Mouse (Mus musculus) right cerebral cortex, adult 2 months (tissue): ENCODE results near the gene Tmem174.

Experiments
- DNase-seq, 2 experiments: peaks; one replicate each; pipeline ENCODE4 v3.0.0; 2021 to 2022; ENCODE audit warnings: low spot score in 2 of 2

Gene Tmem174

DNA sequence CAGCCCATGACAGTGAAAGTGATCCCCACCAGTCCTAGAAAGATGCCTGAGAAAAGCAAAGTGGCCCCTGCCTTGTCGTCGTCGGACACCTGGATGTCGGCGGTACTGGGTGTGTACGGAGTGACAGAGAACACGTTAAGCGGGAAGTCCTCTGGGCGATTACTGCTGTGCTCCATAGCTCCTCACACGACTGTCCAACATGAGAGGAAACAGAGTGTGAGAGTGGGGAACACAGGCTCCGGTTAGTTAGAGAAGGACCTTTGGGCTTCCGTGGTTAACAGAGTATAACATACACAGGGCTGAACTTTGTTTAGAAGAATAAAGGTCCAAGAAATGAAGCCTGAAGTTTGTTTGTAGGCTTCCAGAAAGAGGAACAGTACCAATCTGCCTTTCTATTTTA is at the start of gene Tmem174:
TSS of gene Tmem174 (minus strand) at position 266 of the 400 bp plus-strand sequence.
- no peak for DNase-seq

DNA sequence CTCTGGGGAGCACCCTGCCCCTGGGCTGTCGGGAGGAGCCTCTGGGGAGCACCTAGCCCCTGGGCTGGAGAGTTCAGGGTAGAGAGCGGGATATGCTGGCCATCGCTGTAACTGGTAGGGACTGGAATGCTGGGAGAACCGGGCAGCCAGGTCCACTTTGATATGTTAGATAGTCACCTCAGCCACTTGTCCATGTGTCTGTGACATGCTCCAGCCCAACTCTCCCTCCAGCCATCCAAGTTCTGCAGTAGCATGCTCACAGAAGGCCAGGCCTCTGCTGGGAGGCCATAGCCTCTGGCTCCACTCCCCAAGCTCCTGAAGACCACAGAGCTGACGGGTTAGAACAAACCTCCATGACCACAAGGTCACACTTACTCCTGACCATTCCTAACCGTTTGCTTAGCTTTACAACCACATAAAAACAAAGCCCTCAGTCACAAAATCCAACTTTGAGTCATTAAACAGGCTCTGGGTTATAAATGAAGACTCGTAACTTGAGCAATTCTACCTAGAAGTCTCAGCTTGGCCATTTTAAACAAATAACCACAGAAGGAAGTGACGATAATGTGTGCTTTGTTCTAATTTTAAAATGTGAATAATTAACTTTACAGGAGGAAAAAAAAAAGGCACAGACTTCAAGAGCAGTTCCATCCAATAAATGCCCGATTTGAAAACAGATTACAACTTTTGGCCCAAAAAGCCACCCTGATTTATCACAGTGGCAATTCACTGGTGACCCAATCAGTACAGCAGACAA is 47.1 kb upstream of the Tmem174 start:
- DNase-seq: no peak

DNA sequence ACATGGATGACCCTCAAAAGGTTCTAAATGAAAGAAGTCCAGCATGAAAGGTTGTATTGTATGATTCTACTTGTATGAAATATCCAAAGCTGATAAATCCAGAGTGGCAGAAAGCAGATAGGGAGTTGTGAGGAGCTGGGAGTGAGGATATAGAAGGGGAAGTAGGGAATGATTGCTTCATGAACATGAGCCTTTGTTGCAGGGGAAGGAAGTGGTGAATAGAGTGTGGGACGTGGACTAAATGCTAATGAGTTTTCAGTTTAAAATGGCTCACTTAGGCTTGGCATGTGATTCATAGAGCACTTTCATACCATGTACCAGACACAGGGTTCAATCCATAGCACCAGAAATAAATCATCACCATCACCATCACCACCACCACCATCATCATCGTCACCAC is 46.2 kb upstream of the Tmem174 start:
- DNase-seq: no peak

DNA sequence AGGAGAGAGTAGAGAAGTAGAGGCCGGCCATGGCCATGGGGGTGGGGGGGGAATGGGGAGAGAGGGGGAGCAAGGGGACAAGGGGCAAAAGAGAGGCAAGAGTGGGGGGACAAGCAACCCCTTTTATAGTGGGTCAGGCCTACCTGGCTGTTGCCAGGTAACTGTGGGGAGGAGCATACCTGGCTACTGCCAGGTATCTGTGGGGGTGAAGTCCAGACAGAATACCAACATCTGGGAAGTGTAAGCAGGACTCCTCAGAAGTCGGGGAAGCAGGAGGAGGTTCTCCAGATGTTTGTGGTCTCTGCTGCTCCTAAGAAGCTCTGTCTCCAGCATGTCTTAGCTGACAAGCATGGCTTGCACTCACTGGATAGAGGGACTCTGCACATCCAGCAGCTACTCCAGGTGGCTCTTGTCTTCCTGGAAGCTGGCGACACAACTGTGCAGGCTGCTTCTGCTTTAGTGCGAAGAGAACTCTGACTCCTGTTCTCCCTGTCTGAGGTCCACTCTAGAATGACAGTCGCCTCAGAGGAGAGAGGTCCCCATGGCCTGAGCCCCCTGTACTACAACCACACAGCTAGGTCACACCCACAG is 43.4 kb upstream of the Tmem174 start:
- no peak for DNase-seq

DNA sequence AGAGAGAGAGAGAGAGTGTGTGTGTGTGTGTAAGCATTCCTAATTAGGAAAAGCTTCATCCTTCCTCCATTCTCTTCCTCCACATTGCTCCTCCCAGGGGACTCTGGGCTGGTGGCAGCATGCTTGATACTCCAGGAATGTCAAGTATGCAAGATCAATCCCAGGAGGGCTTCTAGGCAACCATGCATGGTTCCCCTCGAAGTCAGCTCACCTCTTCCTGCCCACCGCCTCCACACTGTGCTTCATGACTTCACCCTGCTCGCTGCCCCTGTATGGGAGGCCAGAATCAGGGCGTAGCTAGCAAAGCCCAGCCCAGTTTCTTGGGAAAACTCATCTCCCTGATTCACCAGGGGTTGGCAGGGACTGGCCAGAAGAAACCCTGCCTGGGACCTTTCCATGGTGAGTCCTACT is 42.4 kb upstream of the Tmem174 start:
- DNase-seq: no peak

DNA sequence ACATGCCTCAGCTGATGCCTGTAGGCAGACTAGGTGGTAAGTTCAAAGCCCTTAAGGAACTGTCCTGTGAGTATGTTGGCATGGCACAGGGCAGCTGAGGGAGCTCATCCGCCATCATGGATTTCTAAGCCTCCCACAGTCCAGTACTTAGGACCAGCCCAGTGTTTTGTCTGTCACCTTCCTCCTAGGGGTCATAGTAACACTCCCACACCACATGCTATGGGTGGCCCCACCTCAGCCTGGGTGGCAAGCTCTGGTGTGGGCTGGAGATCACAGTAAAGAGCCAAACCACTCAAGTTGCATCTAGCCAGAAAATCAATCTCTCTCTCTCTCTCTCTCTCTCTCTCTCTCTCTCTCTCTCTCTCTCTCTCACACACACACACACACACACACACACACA is 42.0 kb upstream of the Tmem174 start:
- DNase-seq: no peak

DNA sequence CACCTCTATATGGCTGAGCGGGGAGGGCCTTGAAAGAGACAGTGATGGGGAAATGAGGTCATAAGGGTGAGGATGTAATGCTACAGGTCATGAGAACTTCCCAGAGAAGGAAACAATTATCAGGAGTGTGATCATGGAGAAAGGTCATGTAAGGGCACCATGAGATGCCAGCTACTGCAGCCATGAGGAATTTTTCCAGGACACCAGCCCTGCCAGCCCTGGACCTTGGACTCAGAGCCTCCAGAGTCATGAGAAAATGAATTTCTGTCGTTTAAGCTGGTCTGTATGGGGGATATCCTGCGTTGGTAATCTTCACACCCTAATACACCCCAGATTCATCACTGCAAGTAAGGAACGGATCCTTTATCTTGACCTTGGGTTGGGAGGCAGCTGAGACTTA is 36.7 kb upstream of the Tmem174 start:
- no peak for DNase-seq

DNA sequence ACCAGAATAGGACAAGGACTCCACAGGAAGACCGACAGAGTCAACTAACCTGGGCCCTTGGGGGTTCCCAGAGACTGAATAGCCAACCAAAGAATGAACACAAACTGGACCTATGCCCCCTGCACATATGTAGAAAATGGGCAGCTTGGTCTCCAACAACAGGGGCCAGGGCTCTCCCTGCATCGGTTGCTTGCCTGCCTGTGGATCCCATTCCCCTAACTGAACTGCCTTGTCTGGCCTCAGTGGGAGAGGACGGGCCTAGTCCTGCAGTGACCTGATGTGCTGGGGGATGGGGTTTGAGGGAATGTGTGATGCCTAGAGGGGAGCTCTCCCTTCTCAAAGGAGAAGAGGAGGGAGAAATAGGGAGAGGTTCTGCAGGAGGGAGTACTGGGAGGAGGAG is 32.1 kb upstream of the Tmem174 start:
- DNase-seq: no peak

DNA sequence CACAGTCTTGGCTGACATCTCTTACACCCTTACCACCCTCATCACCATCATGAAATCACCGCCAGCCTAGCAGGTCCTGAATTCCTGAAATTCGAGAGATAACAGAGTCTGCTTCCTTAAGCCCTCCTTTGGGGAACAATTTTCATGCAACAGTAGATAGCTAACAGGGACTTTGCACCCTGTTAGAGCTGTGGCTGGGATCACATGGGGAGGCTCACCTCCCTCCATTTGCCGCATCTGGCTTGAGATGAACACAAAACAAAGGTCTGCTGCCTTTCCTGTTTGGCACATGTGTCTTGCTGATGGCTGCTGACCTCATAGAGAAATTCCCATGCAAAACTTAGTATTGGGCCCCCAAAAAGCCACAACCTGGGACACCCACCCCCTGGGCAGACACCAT is 30.1 kb upstream of the Tmem174 start:
- no peak for DNase-seq

DNA sequence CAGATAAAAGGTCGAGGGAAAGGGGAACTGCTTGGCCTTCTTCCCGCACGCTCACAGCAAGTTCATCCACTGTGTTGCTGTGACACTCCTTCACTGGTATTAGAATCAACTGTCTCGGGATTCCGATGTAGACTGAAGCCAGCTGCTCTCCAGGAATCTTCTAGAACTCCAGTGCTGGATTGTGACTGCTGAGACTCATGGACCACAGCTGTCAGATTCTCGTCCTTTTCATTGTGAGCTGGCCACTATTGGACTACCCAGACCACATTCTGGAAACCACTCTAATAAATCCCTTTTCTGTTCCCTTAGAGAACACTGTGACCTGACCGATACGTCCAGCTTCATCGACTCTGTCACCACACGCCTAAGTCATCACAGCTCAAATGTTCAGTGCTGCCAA is 28.0 kb upstream of the Tmem174 start:
- no peak for DNase-seq

DNA sequence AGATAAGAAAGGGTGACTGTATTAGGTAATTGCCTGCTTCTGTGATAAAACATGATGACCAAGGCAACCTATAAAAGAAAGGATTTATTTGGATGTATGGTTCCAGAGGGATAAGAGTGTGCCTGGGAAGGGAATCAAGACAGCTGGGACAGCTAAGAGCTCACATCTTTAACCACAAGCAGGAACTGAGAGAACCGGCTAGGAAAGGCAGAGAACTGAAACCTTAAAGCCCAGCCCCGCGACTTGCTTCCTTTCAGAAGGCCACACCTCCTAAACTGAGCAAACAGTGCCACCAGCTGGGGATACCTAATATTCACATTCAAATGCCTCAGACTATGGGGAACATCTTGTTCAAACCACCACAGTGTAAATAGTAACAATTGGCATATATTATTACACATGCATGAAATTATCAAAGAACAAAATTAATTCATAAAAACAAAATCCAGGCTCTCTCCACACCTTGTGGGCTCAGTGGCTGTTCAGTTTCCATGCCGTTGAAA is 25.0 kb upstream of the Tmem174 start:
- no peak for DNase-seq

DNA sequence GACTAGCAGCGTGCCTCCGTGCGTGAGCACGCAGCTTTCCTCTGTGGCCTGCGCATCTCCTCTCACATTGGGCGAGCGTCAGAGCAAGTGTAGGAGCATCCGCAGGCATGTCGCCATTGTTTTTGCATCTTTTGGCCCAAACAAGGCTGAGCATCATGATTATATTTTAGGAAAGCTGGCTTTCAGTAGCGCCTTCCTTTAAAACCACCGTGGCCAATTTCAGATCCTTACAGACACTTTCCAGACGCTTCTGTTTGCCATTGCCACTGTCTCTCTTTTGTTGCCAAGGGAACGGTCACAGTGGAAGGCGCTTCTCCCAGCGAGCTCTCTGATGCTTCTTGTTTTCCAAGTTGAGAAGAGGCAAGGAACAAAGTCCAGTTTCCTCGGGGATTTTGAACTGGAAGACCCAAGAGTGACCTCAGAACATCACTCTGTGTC is 18.8 kb upstream of the Tmem174 start:
- peak; percentile 46 to 60 for DNase-seq

DNA sequence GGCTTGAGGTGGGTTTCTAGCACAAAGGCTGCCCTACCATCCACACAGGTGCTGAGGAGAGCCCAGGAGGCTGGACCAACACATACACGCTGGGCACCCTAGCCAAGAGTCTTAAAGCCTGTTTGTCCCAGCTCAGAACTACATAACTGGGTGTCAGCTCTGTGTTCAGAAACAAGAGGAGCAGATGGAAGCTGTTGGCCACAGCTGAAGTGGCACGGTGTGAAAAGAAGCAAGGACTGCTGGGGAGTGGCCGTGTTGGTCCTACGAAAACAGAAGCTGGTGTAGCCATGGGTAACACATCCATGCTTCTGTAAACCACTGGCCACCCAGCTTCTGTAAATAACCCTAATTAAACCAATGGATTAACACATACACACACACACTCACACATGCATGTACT is 18.1 kb upstream of the Tmem174 start:
- DNase-seq: no peak

DNA sequence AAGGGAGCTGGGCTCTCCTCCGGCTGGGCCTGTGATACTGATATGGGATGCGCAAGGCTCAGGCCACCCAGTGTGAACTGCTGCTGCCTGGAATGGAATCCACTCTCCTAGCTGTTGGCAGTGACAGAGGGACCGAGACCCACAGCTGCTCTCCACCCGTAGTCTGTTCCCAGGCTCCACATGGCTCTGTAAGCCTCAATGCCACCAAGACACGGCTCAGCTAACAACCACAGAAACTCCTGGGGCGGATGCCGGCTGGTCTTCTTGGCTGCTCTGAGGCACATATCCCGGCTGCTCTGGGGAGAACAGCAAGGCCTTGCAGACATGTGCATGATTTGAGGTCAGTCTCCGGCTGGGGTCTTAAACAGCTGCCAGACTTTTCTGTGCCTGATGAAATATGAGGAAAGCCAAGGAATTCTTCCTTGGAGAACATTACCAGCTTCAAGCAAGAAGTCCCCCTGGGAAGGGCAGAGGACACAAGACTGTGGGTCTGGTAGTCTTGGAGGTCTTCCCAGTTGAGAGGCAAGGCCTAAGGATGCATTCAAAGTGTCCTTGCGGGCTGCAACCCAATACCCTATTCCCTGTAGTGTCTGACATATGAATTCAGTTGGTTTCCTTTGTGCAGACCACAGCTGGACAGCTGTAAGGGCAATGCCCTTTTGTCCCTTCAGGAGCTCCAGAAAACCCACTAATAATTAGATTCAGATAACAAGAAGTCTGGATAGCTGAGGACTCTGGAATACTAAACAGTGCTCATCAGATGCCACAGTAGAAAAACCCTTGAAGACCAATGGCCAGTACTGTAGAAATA is 17.1 kb upstream of the Tmem174 start:
- no peak for DNase-seq

DNA sequence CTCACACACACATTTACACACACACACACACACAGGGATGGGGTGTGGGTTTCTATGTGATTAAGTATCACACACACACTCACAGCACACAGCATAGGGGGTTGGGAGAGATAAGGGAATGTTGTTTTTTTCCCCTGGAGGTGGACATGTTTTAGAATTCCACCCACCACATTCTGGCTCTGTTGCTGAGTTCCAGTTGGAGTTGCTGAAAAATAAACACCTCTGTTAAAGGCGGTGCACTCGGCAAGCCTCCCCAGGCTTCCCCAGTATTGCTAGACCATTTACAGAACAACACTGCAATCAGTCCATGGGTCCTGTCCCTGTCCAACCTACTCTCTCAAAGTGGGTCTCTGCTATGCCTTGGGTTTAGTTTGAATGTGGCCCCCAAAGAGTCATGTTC is 15.0 kb upstream of the Tmem174 start:
- peak; percentile 31 to 47 for DNase-seq

DNA sequence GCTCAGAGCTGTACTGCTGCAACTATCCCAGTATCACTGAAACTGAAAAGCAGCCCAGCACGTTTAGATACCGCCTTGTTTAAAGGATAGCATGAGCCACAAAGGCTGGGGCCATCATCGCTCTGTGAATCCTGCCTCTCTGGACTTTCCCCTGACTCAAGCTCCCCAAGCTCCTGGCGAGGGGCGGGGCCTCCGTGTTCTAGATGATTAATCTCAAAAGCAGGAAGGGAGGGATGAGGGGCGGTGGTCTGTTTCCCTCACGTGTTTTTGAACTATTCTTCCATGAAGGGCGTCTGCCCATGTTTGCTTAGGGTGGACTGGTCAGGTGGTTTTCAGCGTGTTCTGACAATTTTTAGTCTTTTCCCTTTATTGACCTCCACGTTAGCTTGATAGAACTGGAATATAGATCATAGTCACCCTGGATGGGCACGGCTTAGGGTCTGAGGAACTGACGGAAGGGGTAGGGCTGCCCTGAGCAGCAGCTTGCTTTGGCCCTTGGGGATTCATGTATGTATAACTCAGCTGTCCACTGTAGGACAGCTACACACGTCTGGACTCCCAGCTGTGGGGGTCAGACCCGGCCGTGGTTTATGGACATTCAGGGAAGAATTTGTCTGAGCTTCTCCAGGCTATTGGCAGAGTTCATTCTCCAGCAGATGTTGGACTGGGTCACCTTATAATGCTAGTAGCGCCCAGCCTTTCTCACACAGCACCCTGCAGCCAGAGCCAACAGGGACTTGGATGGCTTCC is 14.2 kb upstream of the Tmem174 start:
- DNase-seq: no peak

DNA sequence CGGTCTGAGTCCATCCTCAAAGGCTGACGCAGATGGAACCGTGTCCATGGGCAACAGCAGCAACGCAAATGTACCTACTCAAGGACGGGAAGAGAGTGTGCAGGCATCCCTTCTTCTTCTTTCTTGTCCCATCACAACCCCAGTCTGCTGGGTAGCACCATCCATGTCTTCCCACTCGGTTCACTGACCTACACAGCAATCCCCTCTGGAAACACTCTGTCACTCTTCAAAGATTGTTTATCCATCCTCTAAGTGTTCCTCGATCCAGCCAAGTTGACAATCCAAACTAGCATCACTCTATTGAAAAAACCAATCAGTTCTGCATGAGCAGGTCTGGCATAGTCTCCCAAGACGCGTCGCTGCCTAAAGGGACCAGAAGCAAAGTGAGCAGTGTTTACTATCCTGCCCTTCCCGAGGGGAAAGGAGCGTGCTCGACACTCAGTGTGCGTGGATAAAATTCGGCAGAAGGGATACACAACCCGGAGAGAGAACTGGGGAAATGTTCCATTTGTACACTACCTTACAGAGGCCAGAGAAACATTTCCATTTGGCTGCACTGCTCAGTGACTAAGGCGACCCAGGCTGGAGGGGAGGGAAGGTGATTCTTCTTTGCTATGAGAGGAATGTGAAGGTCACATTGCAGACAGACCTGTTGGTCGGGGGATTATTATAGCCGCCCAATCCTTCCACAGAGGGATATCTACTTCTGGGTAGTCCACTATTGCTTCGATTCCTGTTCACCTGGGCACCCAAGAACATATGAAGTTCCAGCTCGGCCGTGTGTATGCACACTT is 10.8 kb upstream of the Tmem174 start:
- DNase-seq: no peak

DNA sequence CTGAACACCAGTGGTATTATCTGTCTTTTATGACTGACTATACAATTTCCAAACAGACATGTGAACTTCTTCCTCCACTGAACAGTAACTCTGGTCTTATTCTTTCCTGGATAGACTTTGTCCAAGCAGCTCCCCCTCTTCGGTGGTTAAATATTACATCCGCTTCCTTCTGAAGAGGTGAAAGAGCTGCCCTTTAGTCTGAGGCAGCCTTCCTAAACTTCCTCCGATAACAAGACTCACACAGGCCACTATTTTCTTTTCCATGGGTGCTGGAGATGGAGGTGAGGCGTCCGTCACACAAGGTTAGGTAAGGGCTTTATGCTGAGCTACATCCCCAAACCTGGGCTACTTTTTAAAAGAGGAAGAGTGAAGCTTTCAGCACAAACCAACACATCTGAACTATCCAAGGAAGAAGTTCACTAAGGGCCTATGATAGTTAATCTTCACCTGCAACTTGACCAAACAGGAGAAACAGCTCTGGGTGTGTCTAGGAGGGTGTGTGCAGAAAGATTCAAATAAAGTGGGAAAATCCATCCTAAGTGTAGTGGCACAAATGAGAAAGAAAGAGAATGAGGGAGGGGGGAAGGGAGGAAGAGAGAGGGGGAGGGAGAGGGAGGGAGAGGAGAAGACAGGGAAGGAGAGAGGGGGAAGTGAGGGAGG is 1.4 kb upstream of the Tmem174 start:
- no peak for DNase-seq

DNA sequence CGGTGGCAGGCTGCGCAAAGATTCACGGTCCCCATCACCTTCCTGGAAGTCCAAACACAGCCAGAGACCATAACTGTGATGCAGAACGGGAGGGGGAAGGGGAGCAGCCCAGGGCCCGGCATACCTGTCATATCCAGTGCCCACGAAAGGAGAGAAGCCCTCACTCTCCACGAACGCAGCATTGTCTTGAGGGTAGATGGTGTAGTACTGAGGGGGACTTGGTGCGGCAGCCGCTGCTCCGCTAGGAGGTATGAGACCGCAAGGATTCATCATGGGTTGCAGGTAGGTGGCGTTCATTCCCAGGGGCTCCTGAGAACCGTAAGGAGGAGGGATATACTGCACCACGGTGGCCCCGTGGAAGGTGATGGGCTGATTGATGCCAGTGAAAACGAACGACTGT is 639 bp downstream of the Tmem174 start:
- no peak for DNase-seq

DNA sequence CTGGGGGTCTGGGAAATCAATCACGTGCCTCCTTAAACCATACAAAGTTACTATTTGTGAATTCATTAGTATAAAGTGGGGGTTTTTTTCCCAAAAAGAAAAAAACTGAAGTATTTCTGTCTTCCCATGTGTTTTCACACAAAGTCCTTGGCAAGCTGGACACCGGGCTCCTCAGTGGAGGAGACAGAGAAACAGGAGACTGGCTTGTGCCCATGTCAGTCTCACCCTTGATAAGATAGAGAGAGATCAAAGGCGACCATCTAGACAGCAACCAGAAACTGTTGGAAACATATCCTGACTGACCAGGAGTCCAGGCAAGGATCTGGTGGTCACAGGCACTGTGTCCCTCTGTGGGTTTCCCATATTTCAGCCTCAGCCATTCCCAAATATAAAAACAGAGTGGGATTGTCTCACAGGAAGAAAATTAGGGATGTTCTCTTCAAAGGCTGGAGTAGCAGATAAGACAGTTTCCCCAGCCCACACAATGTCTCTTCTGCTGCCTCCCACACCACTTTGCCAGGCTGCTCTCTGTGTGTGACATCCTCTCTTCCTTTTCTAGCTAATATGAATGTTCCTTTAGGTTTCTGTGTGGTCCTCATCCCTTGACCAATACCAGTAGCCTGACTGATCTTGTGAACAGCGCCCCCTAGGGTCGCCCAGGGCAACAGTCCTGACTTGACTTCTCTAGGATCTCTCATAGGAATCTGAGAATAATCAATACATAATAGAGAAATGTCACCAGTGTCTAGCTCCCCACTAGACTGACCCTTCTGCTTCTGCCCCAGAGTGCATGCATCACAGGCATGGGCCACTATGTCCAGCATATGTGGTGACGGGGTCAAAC is 3.3 kb downstream of the Tmem174 start:
- peak; percentile 40 to 59 for DNase-seq
